Mouse (Mus musculus): Measurements from ENCODE around the gene Rptor. TPM values are rescaled to one million over a fixed set of nuclear protein-coding genes. Genes with fewer than 3 reads are reported as not detected.

Gene Rptor
- polyA plus RNA-seq, 1 experiment from 2014 or later, result 18.6 TPM

DNA sequence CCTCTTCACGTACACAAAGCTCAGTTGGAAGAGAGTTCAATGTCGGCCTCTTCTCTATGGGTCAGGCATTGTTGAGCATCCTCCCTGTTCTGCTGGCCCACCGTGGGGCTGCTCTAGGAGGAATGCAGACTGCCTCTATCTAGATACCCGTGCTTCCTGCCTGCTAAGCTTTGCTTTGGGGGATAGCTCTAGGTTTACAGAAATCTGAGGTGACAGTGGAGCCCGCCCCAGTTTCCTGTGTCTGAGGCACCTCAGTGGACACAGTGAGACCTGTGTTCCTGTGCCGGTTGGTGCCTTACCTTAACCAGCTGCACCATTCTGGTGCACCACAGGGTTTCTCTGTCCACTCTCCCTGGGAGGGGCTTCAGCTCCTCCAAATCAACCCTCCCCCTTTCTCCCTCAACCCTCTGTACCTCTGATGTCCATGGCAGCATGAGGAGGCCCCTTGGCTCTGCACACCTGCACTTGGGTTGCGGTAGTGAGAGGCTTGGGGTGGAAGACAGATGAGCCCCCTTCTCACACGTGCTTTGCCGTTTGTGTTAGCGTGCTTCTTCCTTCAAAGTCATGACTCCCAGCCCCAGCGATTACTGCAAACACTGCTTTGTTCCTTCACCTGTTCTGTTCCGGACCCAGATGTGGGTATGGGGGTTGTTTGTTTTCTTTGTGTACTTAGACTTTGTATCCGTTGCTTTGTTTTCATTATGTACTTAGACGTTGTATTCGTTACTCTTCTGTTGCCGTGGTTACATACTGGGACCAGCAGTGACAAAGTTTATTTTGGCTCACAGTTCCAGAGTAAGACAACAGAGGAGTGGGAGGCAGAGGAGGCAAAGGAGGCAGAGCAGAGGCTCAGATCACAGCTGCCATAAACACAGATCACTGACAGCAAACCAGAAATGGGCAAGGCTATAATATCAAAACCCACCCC lies 231.4 kb downstream of the Rptor start:
- 90% methylated on average over 16 of the region's 16 CpGs for WGBS (ENCODE audit: missing documents)
- Histone ChIP-seq H3K4me3 (ENCODE audit: inconsistent target) (no peak overlapping the region), H3K27ac (no peak overlapping the region), H3K36me3 (ENCODE audit: inconsistent target) (peaks cover 10% of the 10 kb centered on the region; the same call in 1 of the 2 replicates), H3K79me2 (ENCODE audit: inconsistent target) (no peaks in the 10 kb centered on the region)

DNA sequence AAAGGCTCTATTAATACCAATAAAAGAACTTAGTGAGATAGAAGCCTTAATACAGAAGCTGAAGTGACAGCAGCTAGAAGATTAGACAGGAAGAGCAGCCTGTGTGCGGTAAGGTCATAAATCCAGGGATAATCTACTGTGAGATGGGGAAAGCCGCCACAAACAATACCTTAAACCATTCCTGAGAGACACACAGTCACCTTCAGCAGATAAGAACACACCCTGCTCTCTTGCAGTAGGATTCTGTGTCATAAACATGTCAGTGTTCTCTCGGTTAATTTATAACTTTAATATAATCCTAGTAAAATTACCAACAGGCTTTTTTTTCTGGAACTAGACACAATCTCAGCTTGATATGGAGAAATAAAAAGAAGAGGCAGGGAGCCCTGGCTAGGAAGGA lies 233.6 kb downstream of the Rptor start:
- no peaks in the 10 kb centered on the region for H3K79me2 ChIP-seq (ENCODE audit: inconsistent target)
- H3K4me3 ChIP-seq (ENCODE audit: inconsistent target), result no peak overlapping the region
- peaks cover 16% of the 10 kb centered on the region; the same call in 1 of the 2 replicates for H3K36me3 ChIP-seq (ENCODE audit: inconsistent target)
- H3K27ac ChIP-seq, result no peak overlapping the region
- WGBS (ENCODE audit: missing documents), result 97% methylated on average over 3 of the region's 3 CpGs

DNA sequence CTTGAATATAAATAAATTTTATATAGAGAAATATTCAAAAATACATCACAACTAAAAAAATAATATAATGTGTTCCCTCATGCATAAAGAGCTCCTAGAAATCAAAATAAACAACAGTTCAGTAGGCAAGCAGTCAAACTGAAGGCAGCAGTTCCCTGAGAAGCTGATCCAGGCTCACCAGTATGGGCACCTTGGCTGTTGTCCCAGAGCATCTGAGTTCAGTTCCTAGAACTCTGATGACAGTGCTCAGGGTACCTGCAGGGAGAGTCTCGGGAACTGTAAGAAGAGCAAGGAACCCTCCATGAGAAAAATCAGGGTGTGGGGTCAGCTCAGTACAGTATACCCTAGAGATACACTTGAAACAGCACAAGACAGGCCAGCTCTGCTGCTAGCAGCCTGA lies 235.1 kb downstream of the Rptor start:
- WGBS (ENCODE audit: missing documents), result 100% methylated on average over 1 of the region's 1 CpGs
- Histone ChIP-seq H3K27ac (no peak overlapping the region), H3K36me3 (ENCODE audit: inconsistent target) (peaks cover 22% of the 10 kb centered on the region; the same call in 1 of the 2 replicates), H3K79me2 (ENCODE audit: inconsistent target) (no peaks in the 10 kb centered on the region), H3K4me3 (ENCODE audit: inconsistent target) (no peak overlapping the region)

DNA sequence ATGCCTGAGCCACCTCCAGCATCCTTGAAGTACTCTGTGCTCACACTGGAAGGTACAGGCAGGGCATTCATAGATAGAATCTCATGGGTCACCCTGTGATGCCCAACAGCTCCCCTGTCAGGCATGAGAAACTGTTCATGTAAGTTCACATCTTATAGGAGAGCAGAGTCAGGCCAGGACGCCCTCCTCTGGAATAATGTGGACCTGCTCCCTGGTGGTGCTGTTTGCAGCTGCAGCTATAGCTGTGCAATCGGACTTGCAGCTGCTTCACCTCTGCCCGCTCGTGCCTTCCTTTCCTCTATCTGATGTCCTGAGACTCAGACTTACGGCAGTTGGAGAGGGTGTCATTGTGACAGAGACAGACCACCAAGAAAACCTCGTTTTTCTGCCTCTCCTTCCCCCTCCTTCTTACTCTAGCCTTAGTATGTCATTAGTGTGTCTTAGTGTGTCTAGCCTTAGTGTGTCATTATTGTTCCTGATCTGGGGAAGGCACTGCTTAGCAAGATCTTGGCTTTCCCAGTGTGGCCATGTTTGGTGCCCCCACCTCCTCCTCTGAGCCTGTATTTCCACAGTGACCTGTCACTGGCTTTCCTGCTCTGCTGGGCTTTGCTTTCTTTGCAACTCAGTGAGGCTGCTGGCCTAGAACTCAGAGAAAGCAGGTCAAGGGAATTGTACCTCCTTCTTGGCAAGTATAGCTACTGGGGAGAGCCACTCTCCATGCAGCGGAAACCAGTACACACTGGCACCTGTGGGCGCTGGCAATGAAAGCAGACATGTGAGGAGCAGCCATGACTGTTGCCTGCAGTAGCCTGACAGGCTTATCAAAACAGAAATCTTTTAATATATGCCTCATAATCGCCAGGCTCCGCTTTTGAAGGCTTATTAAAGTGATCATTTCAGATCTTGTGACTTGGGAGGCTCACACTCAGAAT lies 237.0 kb downstream of the Rptor start:
- 88% methylated on average over 10 of the region's 10 CpGs for WGBS (ENCODE audit: missing documents)
- H3K36me3 ChIP-seq (ENCODE audit: inconsistent target), result peaks cover 34% of the 10 kb centered on the region
- H3K27ac ChIP-seq, result no peak overlapping the region
- H3K79me2 ChIP-seq (ENCODE audit: inconsistent target), result no peaks in the 10 kb centered on the region
- H3K4me3 ChIP-seq (ENCODE audit: inconsistent target), result no peak overlapping the region

DNA sequence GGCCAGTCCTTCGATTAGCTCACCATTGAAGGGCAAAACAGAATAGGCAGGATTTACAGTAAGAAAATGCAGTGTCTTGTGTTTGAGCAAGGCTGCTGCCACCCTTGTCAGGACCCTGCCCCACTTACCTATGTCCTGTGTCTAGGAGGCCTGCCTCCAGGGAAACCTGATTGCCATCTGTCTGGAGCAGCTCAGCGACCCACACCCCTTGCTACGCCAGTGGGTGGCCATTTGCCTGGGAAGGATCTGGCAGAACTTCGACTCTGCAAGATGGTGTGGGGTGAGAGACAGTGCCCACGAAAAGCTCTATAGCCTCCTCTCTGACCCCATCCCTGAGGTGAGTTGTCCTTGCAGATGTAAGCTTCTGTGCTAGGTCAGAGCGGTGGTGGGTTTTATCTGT lies 243.9 kb downstream of the Rptor start:
- H3K36me3 ChIP-seq (ENCODE audit: inconsistent target), result peaks cover 48% of the 10 kb centered on the region
- no peaks in the 10 kb centered on the region for H3K79me2 ChIP-seq (ENCODE audit: inconsistent target)
- H3K27ac ChIP-seq, result no peak overlapping the region
- WGBS (ENCODE audit: missing documents), result 94% methylated on average over 6 of the region's 6 CpGs
- no peak overlapping the region for H3K4me3 ChIP-seq (ENCODE audit: inconsistent target)

DNA sequence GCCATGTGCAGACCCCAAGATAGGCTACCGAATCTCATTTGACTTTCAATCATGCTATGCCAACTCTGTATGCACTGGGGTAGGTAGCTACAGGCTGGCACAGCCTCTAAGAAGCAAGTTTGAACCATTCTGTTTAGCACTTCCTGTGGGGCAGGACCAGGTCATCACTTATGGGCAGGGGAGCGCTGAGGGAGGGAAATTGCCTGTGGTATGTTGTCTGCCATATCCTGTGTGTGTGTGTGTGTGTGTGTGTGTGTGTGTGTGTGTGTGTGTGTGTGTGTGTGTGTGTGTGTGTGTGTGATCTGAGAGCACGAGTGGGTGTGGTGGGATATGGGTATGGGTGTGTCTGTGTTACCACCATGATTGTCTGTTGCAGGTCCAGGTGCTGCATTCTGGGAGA lies 244.4 kb downstream of the Rptor start:
- WGBS (ENCODE audit: missing documents), result 100% methylated on average over 1 of the region's 3 CpGs
- H3K36me3 ChIP-seq (ENCODE audit: inconsistent target), result peaks cover 50% of the 10 kb centered on the region
- H3K4me3 ChIP-seq (ENCODE audit: inconsistent target), result no peak overlapping the region
- H3K79me2 ChIP-seq (ENCODE audit: inconsistent target), result no peaks in the 10 kb centered on the region
- no peak overlapping the region for H3K27ac ChIP-seq

DNA sequence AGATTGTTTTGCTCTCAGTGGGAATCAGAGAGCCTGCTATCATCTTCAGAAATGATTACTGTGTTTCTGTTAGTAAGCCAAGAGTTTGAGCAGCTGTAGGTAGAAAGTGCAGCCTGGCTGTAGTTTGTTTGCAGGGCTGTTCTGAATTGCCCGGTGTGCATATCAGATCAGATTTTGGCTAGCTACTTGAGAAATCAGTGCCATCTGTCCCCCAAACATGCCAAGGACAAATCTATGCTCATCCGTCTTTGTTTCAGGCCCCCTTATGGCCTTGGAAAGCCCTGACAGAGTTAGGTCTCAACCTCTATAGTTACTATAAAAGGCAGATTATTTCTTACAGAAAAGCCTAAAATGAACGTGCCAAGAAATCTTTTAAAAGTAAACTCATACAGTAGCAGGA lies 244.9 kb downstream of the Rptor start:
- 93% methylated on average over 3 of the region's 3 CpGs for WGBS (ENCODE audit: missing documents)
- Histone ChIP-seq H3K27ac (no peak overlapping the region), H3K36me3 (ENCODE audit: inconsistent target) (peaks cover 55% of the 10 kb centered on the region)

DNA sequence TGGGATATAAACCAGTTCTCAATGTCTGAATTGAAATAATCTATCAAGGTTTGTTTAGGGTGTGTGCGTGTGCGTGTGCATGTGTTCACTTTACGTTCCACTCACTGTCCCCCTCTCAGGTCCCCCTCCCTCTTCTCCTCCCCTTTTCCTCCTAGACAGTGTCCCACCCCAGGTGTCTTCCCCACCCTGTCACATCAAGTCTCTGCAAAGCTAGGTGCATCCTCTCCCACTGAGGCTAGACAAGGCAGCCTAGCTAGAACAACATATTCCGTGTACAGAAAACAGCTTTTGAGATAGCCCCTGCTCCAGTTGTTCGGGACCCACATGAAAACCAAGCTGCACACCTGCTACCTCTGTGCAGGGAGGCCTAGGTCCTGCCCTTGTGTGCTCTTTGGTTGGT lies 245.5 kb downstream of the Rptor start:
- H3K4me3 ChIP-seq (ENCODE audit: inconsistent target), result no peak overlapping the region
- no peaks in the 10 kb centered on the region for H3K79me2 ChIP-seq (ENCODE audit: inconsistent target)
- 98% methylated on average over 5 of the region's 5 CpGs for WGBS (ENCODE audit: missing documents)
- peaks cover 61% of the 10 kb centered on the region for H3K36me3 ChIP-seq (ENCODE audit: inconsistent target)
- H3K27ac ChIP-seq, result no peak overlapping the region

More for the DNA sequence above, 244.9 kb downstream of the Rptor start:
- Histone ChIP-seq H3K4me3 (ENCODE audit: inconsistent target) (no peak overlapping the region), H3K79me2 (ENCODE audit: inconsistent target) (no peaks in the 10 kb centered on the region)

DNA sequence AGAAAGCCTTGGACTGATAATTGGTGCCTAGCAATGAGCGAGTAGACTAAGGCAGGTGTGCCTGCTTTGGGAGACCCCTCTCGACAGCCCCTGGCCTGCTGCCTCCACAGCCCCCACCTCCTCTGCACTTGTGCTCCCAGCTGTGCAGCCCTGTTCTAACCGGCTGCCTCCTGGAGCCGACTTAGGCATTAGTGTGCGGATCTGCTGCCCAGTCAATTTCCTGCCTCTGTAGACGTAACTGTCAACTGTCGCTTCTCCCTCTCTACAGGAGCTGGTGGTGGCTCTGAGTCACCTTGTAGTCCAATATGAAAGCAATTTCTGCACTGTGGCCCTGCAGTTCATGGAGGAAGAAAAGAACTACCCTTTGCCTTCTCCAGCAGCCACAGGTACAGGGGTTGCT lies 253.3 kb downstream of the Rptor start:
- 26% methylated on average over 7 of the region's 7 CpGs for WGBS (ENCODE audit: missing documents)
- Histone ChIP-seq H3K36me3 (ENCODE audit: inconsistent target) (peaks cover 25% of the 10 kb centered on the region), H3K79me2 (ENCODE audit: inconsistent target) (peaks cover 7% of the 10 kb centered on the region), H3K4me3 (ENCODE audit: inconsistent target) (no peak overlapping the region), H3K27ac (peak overlapping the region; percentile 98)

DNA sequence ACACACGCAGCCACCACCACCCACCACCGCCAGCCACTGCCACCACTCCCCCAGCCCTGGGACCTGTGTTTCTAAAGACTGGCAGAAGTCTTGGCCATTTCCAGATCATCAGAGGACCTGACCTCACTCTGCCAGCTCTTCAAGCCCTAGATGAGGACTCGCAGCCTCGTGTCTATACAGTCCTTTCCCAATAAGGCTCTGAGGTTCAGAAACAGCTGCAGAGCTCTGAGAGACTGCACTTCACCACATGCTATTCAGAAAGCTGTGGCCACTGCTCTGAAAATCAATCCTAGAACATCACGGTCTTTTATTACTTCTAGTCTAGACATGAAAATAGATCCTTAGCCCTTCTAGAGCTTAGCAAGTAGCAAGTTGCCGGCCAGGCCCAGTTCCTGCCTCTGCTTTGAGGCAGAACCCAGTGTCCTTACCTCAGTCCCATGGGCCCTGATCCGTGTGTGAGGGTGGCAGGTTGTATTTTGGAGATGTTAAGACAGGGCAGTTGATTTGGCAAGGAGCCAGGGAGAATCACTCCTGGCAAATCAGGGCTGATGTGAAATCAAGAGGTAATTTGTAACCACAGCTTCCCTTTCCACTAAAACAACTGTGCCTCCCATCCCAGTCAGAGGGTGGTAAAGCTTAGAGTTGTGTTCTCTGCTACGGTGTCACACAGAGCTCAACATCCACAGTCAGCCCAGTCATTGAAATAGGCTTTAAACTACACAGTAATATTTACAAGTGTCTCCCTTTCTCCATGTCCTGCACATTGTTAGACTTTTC lies 260.0 kb downstream of the Rptor start:
- no peaks in the 10 kb centered on the region; the same call in 1 of the 2 replicates for H3K36me3 ChIP-seq (ENCODE audit: inconsistent target)
- whole genome bisulfite sequencing (ENCODE audit: missing documents), result 72% methylated on average over 8 of the region's 8 CpGs
- peaks cover 7% of the 10 kb centered on the region for H3K79me2 ChIP-seq (ENCODE audit: inconsistent target)
- no peak overlapping the region for H3K4me3 ChIP-seq (ENCODE audit: inconsistent target)
- peak overlapping the region; percentile 79 for H3K27ac ChIP-seq

DNA sequence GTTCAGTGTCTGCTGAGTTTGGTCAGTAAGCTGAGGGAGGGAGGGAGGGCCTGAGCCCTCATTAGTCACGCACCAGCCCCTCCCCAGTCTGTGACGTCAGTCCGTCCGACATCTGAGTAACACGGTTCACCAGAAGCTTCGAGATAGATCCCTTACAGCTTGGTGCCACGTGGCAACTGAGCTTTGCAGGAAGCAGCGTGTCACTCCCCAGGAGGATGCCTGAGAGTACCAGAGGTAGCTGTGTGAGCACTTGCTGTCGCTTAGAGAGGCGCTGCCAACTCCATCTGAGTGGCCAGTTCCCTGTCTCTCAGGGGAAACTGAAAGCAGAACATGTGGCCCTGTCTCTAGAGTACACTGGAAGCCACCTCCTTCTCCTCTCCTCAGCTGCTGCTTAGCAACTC lies 260.7 kb downstream of the Rptor start:
- peaks cover 7% of the 10 kb centered on the region for H3K79me2 ChIP-seq (ENCODE audit: inconsistent target)
- 1% methylated on average over 10 of the region's 10 CpGs for WGBS (ENCODE audit: missing documents)
- H3K36me3 ChIP-seq (ENCODE audit: inconsistent target), result peaks cover under 1% of the 10 kb centered on the region; the same call in 1 of the 2 replicates
- peak overlapping the region; percentile 1; the same call in 1 of the 2 replicates for H3K4me3 ChIP-seq (ENCODE audit: inconsistent target)
- H3K27ac ChIP-seq, result peak overlapping the region; percentile 79

DNA sequence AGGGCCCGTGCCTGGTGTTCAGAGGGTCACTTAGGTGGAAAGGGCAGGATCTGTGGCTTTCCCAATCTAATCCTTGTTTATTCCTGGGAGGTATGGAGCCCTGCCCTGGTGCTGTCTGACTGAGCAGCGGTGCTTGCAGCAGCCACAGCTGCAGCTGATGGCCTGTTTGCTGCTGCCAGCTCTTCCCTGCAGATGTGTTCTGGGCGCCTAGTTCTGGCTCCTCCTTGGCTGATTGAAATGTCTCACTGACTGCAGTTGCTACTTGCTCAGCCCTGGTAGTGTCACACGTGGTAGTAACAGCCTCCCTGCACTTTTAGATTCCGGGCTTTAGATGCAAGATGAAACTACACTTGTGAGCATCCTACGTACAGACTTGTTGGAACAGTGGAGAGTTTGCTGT lies 264.1 kb downstream of the Rptor start:
- no peak overlapping the region for H3K4me3 ChIP-seq (ENCODE audit: inconsistent target)
- H3K36me3 ChIP-seq (ENCODE audit: inconsistent target), result peaks cover 15% of the 10 kb centered on the region; the same call in 1 of the 2 replicates
- WGBS (ENCODE audit: missing documents), result 95% methylated on average over 6 of the region's 6 CpGs

DNA sequence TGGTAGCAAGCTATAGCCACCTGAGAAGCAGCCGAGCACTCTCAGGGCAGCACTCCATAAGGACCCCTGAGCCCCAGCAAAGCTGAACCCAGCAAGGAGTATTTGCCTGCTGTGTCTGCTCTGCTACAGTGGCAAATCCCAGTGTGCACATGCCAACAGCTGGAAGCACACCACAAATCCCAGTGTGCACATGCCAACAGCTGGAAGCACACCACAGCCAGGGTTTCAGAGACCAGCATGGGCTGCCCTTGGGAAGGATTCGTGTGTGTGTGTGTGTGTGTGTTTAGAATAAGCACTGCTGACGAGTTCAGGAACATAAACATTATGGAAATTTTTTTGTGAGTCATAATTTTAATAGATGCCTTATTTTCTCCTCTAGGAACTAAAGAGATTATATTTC lies 265.4 kb downstream of the Rptor start:
- Histone ChIP-seq H3K79me2 (ENCODE audit: inconsistent target) (no peaks in the 10 kb centered on the region), H3K27ac (no peak overlapping the region), H3K4me3 (ENCODE audit: inconsistent target) (no peak overlapping the region), H3K36me3 (ENCODE audit: inconsistent target) (peaks cover 26% of the 10 kb centered on the region; the same call in 1 of the 2 replicates)
- 100% methylated on average over 3 of the region's 3 CpGs for WGBS (ENCODE audit: missing documents)

More for the DNA sequence above, 264.1 kb downstream of the Rptor start:
- H3K27ac ChIP-seq, result no peak overlapping the region
- H3K79me2 ChIP-seq (ENCODE audit: inconsistent target), result no peaks in the 10 kb centered on the region

DNA sequence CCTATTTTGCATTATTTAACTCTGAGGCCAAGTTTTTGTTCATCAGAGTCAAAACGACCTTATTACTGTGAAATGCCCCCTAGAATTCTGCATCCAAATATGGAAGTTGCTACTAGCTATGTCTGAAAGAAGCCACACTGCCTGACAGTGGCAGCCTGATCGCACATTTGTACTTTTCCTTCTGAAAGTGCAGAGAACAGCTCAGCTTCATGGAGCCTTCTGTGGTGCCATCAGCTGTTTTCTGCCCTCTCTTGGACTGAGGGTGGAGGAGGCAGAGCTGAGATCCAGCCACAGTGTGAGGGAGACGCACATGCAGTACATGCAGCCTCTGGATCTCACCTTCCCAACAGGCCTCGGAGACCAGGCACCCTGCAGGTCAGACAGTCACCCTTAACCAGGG lies 265.9 kb downstream of the Rptor start:
- Histone ChIP-seq H3K36me3 (ENCODE audit: inconsistent target) (peaks cover 30% of the 10 kb centered on the region; the same call in 1 of the 2 replicates), H3K79me2 (ENCODE audit: inconsistent target) (no peaks in the 10 kb centered on the region)
- WGBS (ENCODE audit: missing documents), result 88% methylated on average over 4 of the region's 4 CpGs

More for the DNA sequence above, 265.9 kb downstream of the Rptor start:
- Histone ChIP-seq H3K4me3 (ENCODE audit: inconsistent target) (no peak overlapping the region), H3K27ac (no peak overlapping the region)

Data from macrophage (primary cell).